Mouse (Mus musculus): ENCODE measurements around the gene Gpld1.

- no peak for TF ChIP-seq CTCF (IDR thresholded peaks at IDR 0.05; ENCODE audit: control insufficient read depth, insufficient read depth, insufficient read length)
- TF ChIP-seq USF1 (IDR thresholded peaks at IDR 0.05; ENCODE audit: low read depth), result no peak
- no peak for TF ChIP-seq CEBPB (IDR thresholded peaks at IDR 0.05; ENCODE audit: low read depth)
- no peak for TF ChIP-seq MYOD1 (IDR thresholded peaks at IDR 0.05; ENCODE audit: control insufficient read depth, insufficient read length, low read depth)
- no peak for TF ChIP-seq MYOG (IDR thresholded peaks at IDR 0.05; ENCODE audit: control insufficient read depth, extremely low read depth, insufficient read length)
Measured at GRCm38 (mm10) chr13:24945567-24945966, 2.6 kb downstream of the Gpld1 start.
